Mouse (Mus musculus): ENCODE results near the gene Fezf1. TPM values are rescaled to one million over a fixed set of nuclear protein-coding genes. Genes with fewer than 3 reads are reported as not detected.

Fezf1 gene
- total and polyA plus RNA-seq, 3 experiments, result not detected

DNA sequence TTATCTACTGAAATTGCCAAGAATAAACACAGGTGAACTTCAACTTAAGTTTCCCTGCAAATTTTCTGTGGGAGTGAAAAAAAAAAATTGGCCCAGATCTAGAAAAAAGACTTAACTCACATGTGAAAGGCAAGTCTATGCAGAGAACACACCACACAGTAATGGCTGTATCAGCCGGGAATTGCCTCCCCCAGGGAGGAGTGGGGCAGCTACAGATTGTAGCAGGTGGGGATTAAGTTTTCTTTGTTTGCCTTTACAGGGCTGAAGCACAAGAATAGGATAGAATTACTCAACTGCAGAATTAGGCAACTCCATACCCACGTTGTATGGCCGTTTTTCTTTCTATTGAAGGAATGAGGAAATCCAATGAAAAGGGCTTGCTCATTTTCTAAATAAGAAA, 36.7 kb downstream of the Fezf1 start:
- in situ Hi-C loops (cut with MboI; ENCODE audit: low pct_ligation_motif_present, low pct_unique_long_range_greater_than_20kb, low sequenced_read_pairs), result no loop called here
- H3K4me1 ChIP-seq (ENCODE audit: control insufficient read depth in 1 of 2, insufficient read depth in 2 of 2), result no peaks in the 10 kb centered on the region
- DNase-seq (ENCODE audit: extremely low read depth), result no peak
- no peak overlapping the region for H3K27ac ChIP-seq (ENCODE audit: insufficient read depth, low read depth)
- H3K4me2 ChIP-seq (ENCODE audit: insufficient read depth, low read depth, poor library complexity, severe bottlenecking), result no peak overlapping the region
- H3K4me3 ChIP-seq (replicated peaks in 1 of 3; ENCODE audit: low read depth in 2 of 3, low read length in 2 of 3, poor library complexity in 1 of 3), result no peak overlapping the region
- no peaks in the 10 kb centered on the region for H3K27me3 ChIP-seq (replicated peaks)
- no peaks in the 10 kb centered on the region for H3K9me3 ChIP-seq (replicated peaks; ENCODE audit: low read length)
- TF ChIP-seq GABPA (IDR thresholded peaks at IDR 0.05; ENCODE audit: insufficient replicate concordance, low read depth, low read length) (no peak), ELF1 (IDR thresholded peaks at IDR 0.05; ENCODE audit: low read depth, low read length) (no peak), ZKSCAN1 (IDR thresholded peaks at IDR 0.05; ENCODE audit: borderline replicate concordance, low read depth, low read length) (no peak), RAD21 (IDR thresholded peaks at IDR 0.05; ENCODE audit: low read depth, low read length) (no peak), NRF1 (IDR thresholded peaks at IDR 0.05; ENCODE audit: low read depth, low read length) (no peak), MAFK (IDR thresholded peaks at IDR 0.05; ENCODE audit: insufficient replicate concordance, low read length) (no peak), JUND (conservative IDR thresholded peaks at IDR 0.05; ENCODE audit: low read depth, low read length) (no peak), MAZ (IDR thresholded peaks at IDR 0.05; ENCODE audit: low read depth, low read length) (no peak), UBTF (IDR thresholded peaks at IDR 0.05; ENCODE audit: low read depth, low read length) (no peak), MYC (IDR thresholded peaks at IDR 0.05; ENCODE audit: low read depth, low read length) (no peak), SMC3 (IDR thresholded peaks at IDR 0.05; ENCODE audit: low read depth, low read length) (no peak), MXI1 (IDR thresholded peaks at IDR 0.05; ENCODE audit: low read depth, low read length) (no peak), PAX5 (IDR thresholded peaks at IDR 0.05; ENCODE audit: low read length) (no peak)
- H3K9ac ChIP-seq (ENCODE audit: insufficient read depth, low read depth), result no peak overlapping the region
- no peaks in the 10 kb centered on the region for H3K36me3 ChIP-seq (replicated peaks in 1 of 2; ENCODE audit: control insufficient read depth in 1 of 2, insufficient read depth in 1 of 2, low read length in 1 of 2)
- dilution Hi-C loops (cut with MboI; ENCODE audit: extremely low pct_ligation_motif_present, extremely low pct_unique_long_range_greater_than_20kb, low sequenced_read_pairs), result no loop called here
- no peaks in the 10 kb centered on the region for H3K79me2 ChIP-seq (replicated peaks; ENCODE audit: control insufficient read depth, extremely low read depth, insufficient read depth, poor library complexity, severe bottlenecking)

DNA sequence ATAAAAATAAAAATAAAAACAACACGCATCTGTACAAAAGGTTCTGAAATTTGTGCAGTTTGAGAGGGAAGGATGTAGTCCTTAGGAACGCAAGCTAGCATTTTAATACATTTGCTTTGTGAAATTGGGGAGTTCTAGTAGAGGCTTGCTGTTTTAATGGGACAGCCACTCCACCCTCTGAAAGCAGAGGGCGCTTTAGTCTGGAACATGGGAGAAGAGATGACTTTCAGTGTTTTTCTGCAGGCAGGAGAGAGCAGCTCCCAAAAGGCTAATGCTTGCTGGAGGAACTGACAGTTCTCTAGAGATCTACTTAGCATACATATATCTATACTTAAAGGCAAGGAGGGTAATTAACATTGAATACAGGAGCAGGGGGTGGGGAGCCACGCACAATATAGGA, 40.4 kb downstream of the Fezf1 start:
- H3K27ac ChIP-seq (ENCODE audit: insufficient read depth, low read depth), result no peak overlapping the region
- DNase-seq (ENCODE audit: extremely low read depth), result no peak
- no peaks in the 10 kb centered on the region for H3K36me3 ChIP-seq (replicated peaks in 1 of 2; ENCODE audit: control insufficient read depth in 1 of 2, insufficient read depth in 1 of 2, low read length in 1 of 2)
- TF ChIP-seq POLR2AphosphoS2 (IDR thresholded peaks at IDR 0.05; ENCODE audit: low read depth, low read length), result no peak
- no peak for TF ChIP-seq KAT2A (IDR thresholded peaks at IDR 0.05; ENCODE audit: insufficient replicate concordance, low read length)
- TF ChIP-seq MEF2A (IDR thresholded peaks at IDR 0.05; ENCODE audit: borderline replicate concordance, low read depth, low read length), result no peak
- no peak for TF ChIP-seq TCF12 (IDR thresholded peaks at IDR 0.05; ENCODE audit: low read depth, low read length)
- H3K9ac ChIP-seq (ENCODE audit: insufficient read depth, low read depth), result no peak overlapping the region
- in situ Hi-C loops (cut with MboI; ENCODE audit: low pct_ligation_motif_present, low pct_unique_long_range_greater_than_20kb, low sequenced_read_pairs) (no loop called here), dilution Hi-C loops (cut with MboI; ENCODE audit: extremely low pct_ligation_motif_present, extremely low pct_unique_long_range_greater_than_20kb, low sequenced_read_pairs) (no loop called here)
- H3K4me3 ChIP-seq (replicated peaks in 1 of 3; ENCODE audit: low read depth in 2 of 3, low read length in 2 of 3, poor library complexity in 1 of 3), result no peak overlapping the region
- no peaks in the 10 kb centered on the region for H3K4me1 ChIP-seq (ENCODE audit: control insufficient read depth in 1 of 2, insufficient read depth in 2 of 2)
- H3K27me3 ChIP-seq (replicated peaks), result no peaks in the 10 kb centered on the region
- H3K4me2 ChIP-seq (ENCODE audit: insufficient read depth, low read depth, poor library complexity, severe bottlenecking), result no peak overlapping the region
- H3K79me2 ChIP-seq (replicated peaks; ENCODE audit: control insufficient read depth, extremely low read depth, insufficient read depth, poor library complexity, severe bottlenecking), result no peaks in the 10 kb centered on the region
- no peaks in the 10 kb centered on the region for H3K9me3 ChIP-seq (replicated peaks; ENCODE audit: low read length)
